Mouse (Mus musculus) stomach, postnatal 0 days (tissue): ENCODE results near the gene Plekhj1.

Source experiments
- CTCF ChIP-seq: IDR thresholded peaks from 2 replicates; pipeline ENCODE4 v1.5.1; 2016; ENCODE audit warnings: antibody characterized with exemption, low read depth, mild to moderate bottlenecking, moderate library complexity
- EP300 ChIP-seq: optimal IDR thresholded peaks from 2 replicates; pipeline ENCODE3; 2016; ENCODE audit warnings: antibody characterized with exemption

DNA sequence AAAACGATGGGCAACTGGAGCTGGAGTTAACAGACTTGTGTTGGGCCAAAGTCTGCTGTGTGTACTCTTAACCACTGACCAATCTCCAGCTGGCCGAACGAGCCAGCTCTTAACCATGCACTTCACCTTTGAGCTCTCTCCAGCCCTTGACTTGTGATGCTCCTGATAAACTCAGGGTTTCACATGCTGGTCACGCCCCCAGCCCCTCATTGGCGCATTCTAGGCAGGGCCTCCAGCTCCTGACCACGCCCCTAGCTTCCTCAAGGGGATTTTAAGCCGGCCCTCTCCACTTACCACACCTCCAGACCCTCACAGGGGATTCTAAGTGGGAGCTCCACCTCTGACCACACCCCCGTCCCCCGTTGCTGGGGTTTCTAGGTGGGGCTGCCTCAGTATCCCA lies 32.7 kb upstream of the Plekhj1 start:
- TF ChIP-seq CTCF (no peak), EP300 (no peak)
